Mouse (Mus musculus) limb, embryonic 14.5 days (tissue): ENCODE results near the gene Alg5. TPM values are rescaled to one million over a fixed set of nuclear protein-coding genes. Genes with fewer than 3 reads are reported as not detected.
"Not testable (repeated sequence)": the region's sequence is repeated elsewhere in the genome, so short reads cannot be mapped to it uniquely, and the experiment has no call there.

Experiments
- ATAC-seq: fragments of 200-750 bp; cut with Nextera tagmentation; 2 replicates; pipeline ENCODE4 v1.8.0; 2017; ENCODE audit warnings: low read depth, moderate number of reproducible peaks, moderate TSS enrichment; ENCODE audit not compliant: low FRiP score
- DNase-seq: peaks from one replicate; pipeline ENCODE4 v3.0.0-alpha.2; 2015; ENCODE audit warnings: low spot score
- H3K27ac ChIP-seq: fragments of 300-500 bp; sonication (generic); replicated peaks from 2 replicates; pipeline ENCODE4 v1.5.1; 2014; ENCODE audit warnings: low read depth, mild to moderate bottlenecking, low read length, moderate library complexity, mixed read lengths
- H3K27me3 ChIP-seq: fragments of 300-500 bp; sonication (generic); 2 replicates; pipeline ENCODE4 v1.6.1; 2014; ENCODE audit warnings: low read length, mixed read lengths; ENCODE audit not compliant: control insufficient read depth, insufficient read depth
- H3K36me3 ChIP-seq: fragments of 300-500 bp; sonication (generic); 2 replicates; pipeline ENCODE4 v1.6.1; 2014; ENCODE audit warnings: mild to moderate bottlenecking, low read length, moderate library complexity, mixed read lengths; ENCODE audit not compliant: control insufficient read depth, insufficient read depth
- H3K4me1 ChIP-seq: fragments of 300-500 bp; sonication (generic); 2 replicates; pipeline ENCODE4 v1.6.1; 2014; ENCODE audit warnings: antibody characterized with exemption, low read length, mixed read lengths; ENCODE audit not compliant: control insufficient read depth, insufficient read depth
- H3K4me2 ChIP-seq: fragments of 300-500 bp; sonication (generic); replicated peaks from 2 replicates; pipeline ENCODE4 v1.6.1; 2014; ENCODE audit warnings: low read depth, mild to moderate bottlenecking, low read length, moderate library complexity; ENCODE audit not compliant: severe bottlenecking
- H3K4me3 ChIP-seq: fragments of 300-500 bp; sonication (generic); replicated peaks from 2 replicates; pipeline ENCODE4 v1.5.1; 2014; ENCODE audit warnings: low read length
- H3K9ac ChIP-seq: fragments of 300-500 bp; sonication (generic); 2 replicates; pipeline ENCODE4 v1.6.1; 2014; ENCODE audit warnings: mild to moderate bottlenecking, low read depth, low read length, moderate library complexity; ENCODE audit not compliant: severe bottlenecking
- H3K9me3 ChIP-seq: fragments of 300-500 bp; sonication (generic); 2 replicates; pipeline ENCODE4 v1.6.1; 2016; ENCODE audit warnings: low read length; ENCODE audit not compliant: control insufficient read depth
- POLR2A ChIP-seq: fragments of 200-500 bp; IDR thresholded peaks from 2 replicates; pipeline ENCODE4 v1.8.0; 2012; ENCODE audit warnings: inconsistent platforms, mild to moderate bottlenecking, moderate library complexity, borderline replicate concordance; ENCODE audit not compliant: insufficient read depth, insufficient read length; ENCODE audit errors: extremely low read depth
- WGBS: fragments of 180-500 bp; shearing (Covaris S2); extraction: QIAGEN DNeasy Blood & Tissue Kit; methylation state at CpG from one replicate; pipeline ENCODE4 v1.1.7; 2014; 5-methylcytosine and 5-hydroxymethylcytosine counted together
- polyA plus RNA-seq, 2 experiments: library from polyadenylated mRNA; depleted of rRNA in 1 of 2; stranded (reverse) in 1 of 2; unstranded in 1 of 2; fragments of >200 nt; fragmentation: Nextera tagmentation in 1 of 2; extraction: Ambion mirVana in 1 of 2; gene quantifications; 2 replicates each; pipeline versions ENCODE4 v1.2.1 to v1.2.3; 2012 to 2014

The Alg5 gene
- polyA plus RNA-seq, 2 experiments = 43.0 to 67.5 TPM

- no peak overlapping the region for H3K4me3 ChIP-seq
- no peak for DNase-seq
- H3K4me1 ChIP-seq = peaks cover 11% of the 10 kb centered on the region
- WGBS = 85% methylated on average over 8 of the region's 8 CpGs
- no peaks in the 10 kb centered on the region for H3K9me3 ChIP-seq
- H3K27me3 ChIP-seq = no peaks in the 10 kb centered on the region
- peak overlapping the region; percentile 9; the same call in 1 of the 2 replicates for H3K4me2 ChIP-seq
- no peaks in the 10 kb centered on the region for H3K36me3 ChIP-seq
- ATAC-seq = no peak
- TF ChIP-seq POLR2A = no peak
- no peak overlapping the region for H3K27ac ChIP-seq
- no peak overlapping the region for H3K9ac ChIP-seq
Observed at GRCm38 (mm10) chr3:54757446-54757845, 22.1 kb downstream of the Alg5 start.

- no peak overlapping the region for H3K4me3 ChIP-seq
- peaks cover 11% of the 10 kb centered on the region for H3K4me1 ChIP-seq
- H3K4me2 ChIP-seq = no peak overlapping the region
- no peaks in the 10 kb centered on the region for H3K27me3 ChIP-seq
- no peak overlapping the region for H3K9ac ChIP-seq
- H3K9me3 ChIP-seq = no peaks in the 10 kb centered on the region
- ATAC-seq = no peak
- TF ChIP-seq POLR2A = no peak
- no peak overlapping the region for H3K27ac ChIP-seq
- no peak for DNase-seq
- 76% methylated on average over 9 of the region's 9 CpGs for WGBS
- H3K36me3 ChIP-seq = no peaks in the 10 kb centered on the region
Observed at GRCm38 (mm10) chr3:54759211-54759610, 23.9 kb downstream of the Alg5 start.

- ATAC-seq (no peak), DNase-seq (no peak)
- Histone ChIP-seq H3K27me3 (no peaks in the 10 kb centered on the region), H3K4me3 (no peak overlapping the region), H3K27ac (no peak overlapping the region), H3K4me2 (no peak overlapping the region), H3K9ac (no peak overlapping the region), H3K36me3 (no peaks in the 10 kb centered on the region), H3K9me3 (no peaks in the 10 kb centered on the region), H3K4me1 (peaks cover 3% of the 10 kb centered on the region; the same call in 1 of the 2 replicates)
- no peak for TF ChIP-seq POLR2A
- WGBS = 76% methylated on average over 15 of the region's 15 CpGs
Observed at GRCm38 (mm10) chr3:54760321-54761115, 25.2 kb downstream of the Alg5 start.

- H3K36me3 ChIP-seq = no peaks in the 10 kb centered on the region
- no peak overlapping the region for H3K4me3 ChIP-seq
- no peak overlapping the region for H3K4me2 ChIP-seq
- no peak for TF ChIP-seq POLR2A
- no peak overlapping the region for H3K27ac ChIP-seq
- ATAC-seq (no peak), DNase-seq (no peak)
- no peaks in the 10 kb centered on the region for H3K27me3 ChIP-seq
- no peaks in the 10 kb centered on the region for H3K9me3 ChIP-seq
- no peak overlapping the region for H3K9ac ChIP-seq
- 97% methylated on average over 1 of the region's 1 CpGs for WGBS
- no peaks in the 10 kb centered on the region for H3K4me1 ChIP-seq
Observed at GRCm38 (mm10) chr3:54761258-54761657, 25.9 kb downstream of the Alg5 start.

- Histone ChIP-seq H3K4me2 (peak overlapping the region; percentile 16), H3K4me1 (no peaks in the 10 kb centered on the region), H3K4me3 (peak overlapping the region; percentile 15; the same call in 1 of the 2 replicates), H3K27ac (no peak overlapping the region), H3K36me3 (no peaks in the 10 kb centered on the region), H3K9ac (no peak overlapping the region), H3K27me3 (no peaks in the 10 kb centered on the region), H3K9me3 (no peaks in the 10 kb centered on the region)
- WGBS = 69% methylated on average over 18 of the region's 18 CpGs
- ATAC-seq = no peak
- DNase-seq = peak; percentile 25
- no peak for TF ChIP-seq POLR2A
Observed at GRCm38 (mm10) chr3:54764418-54764817, 29.1 kb downstream of the Alg5 start.

- H3K4me3 ChIP-seq, H3K9ac ChIP-seq, H3K27me3 ChIP-seq, DNase-seq, ATAC-seq, H3K4me2 ChIP-seq, H3K27ac ChIP-seq, H3K36me3 ChIP-seq, H3K9me3 ChIP-seq, H3K4me1 ChIP-seq: not testable (repeated sequence)
- 91% methylated on average over 6 of the region's 6 CpGs for WGBS
Observed at GRCm38 (mm10) chr3:54765521-54765920, 30.2 kb downstream of the Alg5 start.
